Mouse (Mus musculus) embryonic facial prominence, embryonic 13.5 days (tissue): ENCODE measurements around the gene Olfr308. TPM values are rescaled to one million over a fixed set of nuclear protein-coding genes. Genes with fewer than 3 reads are reported as not detected.
"Not testable (repeated sequence)": the region's sequence is repeated elsewhere in the genome, so short reads cannot be mapped to it uniquely, and the experiment has no call there.

Experiments
- ATAC-seq: fragments of 200-750 bp; cut with Nextera tagmentation; 2 replicates; pipeline ENCODE4 v1.8.0; 2017; ENCODE audit warnings: low read depth; ENCODE audit not compliant: insufficient number of reproducible peaks, insufficient read depth, low FRiP score, low TSS enrichment
- H3K27ac ChIP-seq: fragments of 300-500 bp; sonication (generic); 2 replicates; pipeline ENCODE4 v1.5.1; 2015; ENCODE audit warnings: moderate library complexity, mild to moderate bottlenecking, inconsistent platforms
- H3K27me3 ChIP-seq: fragments of 300-500 bp; sonication (generic); 2 replicates; pipeline ENCODE4 v1.6.1; 2015; ENCODE audit warnings: mild to moderate bottlenecking, inconsistent platforms
- H3K36me3 ChIP-seq: fragments of 300-500 bp; sonication (generic); 2 replicates; pipeline ENCODE4 v1.6.1; 2015; ENCODE audit warnings: mild to moderate bottlenecking, inconsistent platforms
- H3K4me1 ChIP-seq: fragments of 300-500 bp; sonication (generic); 2 replicates; pipeline ENCODE4 v1.6.1; 2015; ENCODE audit warnings: inconsistent platforms
- H3K4me2 ChIP-seq: fragments of 300-500 bp; sonication (generic); 2 replicates; pipeline ENCODE4 v1.6.1; 2015; ENCODE audit warnings: moderate library complexity, mild to moderate bottlenecking, inconsistent platforms
- H3K4me3 ChIP-seq: fragments of 300-500 bp; sonication (generic); 2 replicates; pipeline ENCODE4 v1.5.1; 2015; ENCODE audit warnings: mild to moderate bottlenecking, inconsistent platforms
- H3K9ac ChIP-seq: fragments of 300-500 bp; sonication (generic); 2 replicates; pipeline ENCODE4 v1.6.1; 2015; ENCODE audit warnings: mild to moderate bottlenecking, inconsistent platforms
- H3K9me3 ChIP-seq: fragments of 300-500 bp; sonication (generic); 2 replicates; pipeline ENCODE4 v1.6.1; 2016; ENCODE audit warnings: inconsistent platforms
- WGBS: fragments of 180-500 bp; shearing (Covaris S2); methylation state at CpG from one replicate; pipeline ENCODE4 v1.1.7; 2015; ENCODE audit warnings: mixed read lengths; 5-methylcytosine and 5-hydroxymethylcytosine counted together
- microRNA-seq: library from miRNA; unstranded; fragments of <30 nt; microRNA quantifications from one replicate; pipeline ENCODE4, GENCODE M21; 2016
- polyA plus RNA-seq: library from polyadenylated mRNA; unstranded; fragments of >200 nt; fragmentation: Nextera tagmentation; extraction: Ambion mirVana; gene quantifications from 2 replicates; pipeline ENCODE4 v1.2.1, GENCODE M21; 2015

Olfr308 gene
- polyA plus RNA-seq: not detected in 2 replicates

DNA sequence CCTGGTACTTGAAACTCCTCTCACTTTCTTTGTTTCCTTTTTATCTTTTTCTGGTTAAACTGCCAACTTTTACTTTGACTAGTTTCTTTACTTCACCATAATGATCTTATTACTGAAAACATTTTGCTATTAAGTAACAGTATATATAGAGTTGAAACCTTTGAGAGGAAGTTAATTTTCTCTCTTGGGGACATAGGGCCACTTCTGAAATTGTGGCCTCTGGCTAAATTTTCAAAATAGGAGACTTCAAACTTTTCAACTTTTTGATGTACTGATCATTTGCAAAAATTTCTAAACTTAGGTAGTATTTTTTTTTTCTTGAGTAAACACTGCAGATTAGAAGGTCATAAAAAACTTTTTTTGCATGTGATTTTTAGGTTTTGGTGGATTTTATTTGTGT lies at the start of gene Olfr308:
Gene Olfr308 (minus strand): TSS at position 101 of the 400 bp plus-strand sequence.
- no peak within 1 kb of the TSS for H3K4me3 ChIP-seq
- H3K4me2 ChIP-seq: no peak within 1 kb of the TSS
- H3K9me3 ChIP-seq: no peaks in the 10 kb centered on the region
- H3K4me1 ChIP-seq: no peaks in the 10 kb centered on the region
- no peak within 1 kb of the TSS for H3K9ac ChIP-seq
- H3K36me3 ChIP-seq: no peaks in the 10 kb centered on the region
- no peaks in the 10 kb centered on the region for H3K27me3 ChIP-seq
- no peak for ATAC-seq
- no peak within 1 kb of the TSS for H3K27ac ChIP-seq

- no peak for ATAC-seq
Measured at GRCm38 (mm10) chr7:86366828-86367227, 41.4 kb upstream of the Olfr308 start, which contains the start of gene Olfr305. Gene Olfr305 (minus strand): TSS chr7:86366928.

DNA sequence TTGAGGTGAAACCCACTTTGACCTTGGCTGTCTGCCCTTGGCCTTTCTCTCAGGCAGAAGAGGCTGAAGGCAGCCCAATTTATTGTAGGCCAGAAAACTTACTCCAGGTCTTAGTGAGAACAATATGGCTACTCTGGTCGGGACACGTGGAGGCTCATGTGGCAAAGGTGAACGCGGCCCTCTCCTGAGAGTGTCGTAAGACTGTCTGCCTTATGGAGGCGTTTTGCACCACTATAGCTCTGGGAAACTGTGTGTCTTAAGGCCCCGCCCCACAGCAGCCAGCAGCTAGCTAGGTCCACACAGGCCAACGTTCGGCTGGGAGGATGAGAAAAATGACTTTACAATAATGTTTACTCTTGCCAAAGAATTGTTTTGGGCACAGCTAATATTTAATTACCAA lies 20.9 kb upstream of the Olfr308 start:
- H3K27me3 ChIP-seq, H3K4me1 ChIP-seq, H3K9me3 ChIP-seq, H3K27ac ChIP-seq, ATAC-seq, H3K4me3 ChIP-seq, H3K36me3 ChIP-seq, H3K9ac ChIP-seq, H3K4me2 ChIP-seq: not testable (repeated sequence)
- WGBS: 92% methylated on average over 9 of the region's 9 CpGs

More at GRCm38 (mm10) chr7:86366828-86367227, 41.4 kb upstream of the Olfr308 start, which contains the start of gene Olfr305:
- Histone ChIP-seq H3K27me3 (no peaks in the 10 kb centered on the region), H3K4me3 (no peak within 1 kb of the TSS), H3K9ac (no peak within 1 kb of the TSS), H3K27ac (no peak within 1 kb of the TSS), H3K4me2 (no peak within 1 kb of the TSS), H3K4me1 (no peaks in the 10 kb centered on the region), H3K9me3 (no peaks in the 10 kb centered on the region), H3K36me3 (no peaks in the 10 kb centered on the region)
- WGBS: 82% methylated on average over 1 of the region's 1 CpGs

DNA sequence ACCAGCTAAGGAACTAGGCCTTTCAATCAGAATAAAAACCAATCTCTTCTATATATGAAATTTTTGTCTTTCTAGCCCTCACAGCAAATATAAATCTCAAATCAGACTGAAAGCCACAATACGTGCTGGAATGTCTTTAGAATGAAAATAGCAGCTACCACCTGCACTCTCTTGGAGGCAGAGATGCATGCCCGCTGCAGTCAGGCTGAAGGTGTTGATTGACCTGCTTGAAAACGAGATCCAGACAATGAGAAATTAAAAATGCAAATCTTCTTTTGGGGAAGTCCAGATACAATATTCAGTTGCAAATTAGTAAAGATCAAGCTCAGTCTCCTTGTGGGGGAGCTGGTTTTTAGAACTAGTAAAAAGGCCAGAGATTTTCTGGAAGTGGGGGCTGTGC lies 18.8 kb upstream of the Olfr308 start:
- no peak overlapping the region for H3K4me3 ChIP-seq
- H3K9me3 ChIP-seq: 0 out of 2 replicates have a peak, but pooled peaks cover 4% of the 10 kb centered on the region
- no peak overlapping the region for H3K27ac ChIP-seq
- no peaks in the 10 kb centered on the region for H3K27me3 ChIP-seq
- no peaks in the 10 kb centered on the region for H3K36me3 ChIP-seq
- no peaks in the 10 kb centered on the region for H3K4me1 ChIP-seq
- no peak overlapping the region for H3K9ac ChIP-seq
- no peak overlapping the region for H3K4me2 ChIP-seq
- 64% methylated on average over 3 of the region's 3 CpGs for WGBS
- ATAC-seq: no peak

DNA sequence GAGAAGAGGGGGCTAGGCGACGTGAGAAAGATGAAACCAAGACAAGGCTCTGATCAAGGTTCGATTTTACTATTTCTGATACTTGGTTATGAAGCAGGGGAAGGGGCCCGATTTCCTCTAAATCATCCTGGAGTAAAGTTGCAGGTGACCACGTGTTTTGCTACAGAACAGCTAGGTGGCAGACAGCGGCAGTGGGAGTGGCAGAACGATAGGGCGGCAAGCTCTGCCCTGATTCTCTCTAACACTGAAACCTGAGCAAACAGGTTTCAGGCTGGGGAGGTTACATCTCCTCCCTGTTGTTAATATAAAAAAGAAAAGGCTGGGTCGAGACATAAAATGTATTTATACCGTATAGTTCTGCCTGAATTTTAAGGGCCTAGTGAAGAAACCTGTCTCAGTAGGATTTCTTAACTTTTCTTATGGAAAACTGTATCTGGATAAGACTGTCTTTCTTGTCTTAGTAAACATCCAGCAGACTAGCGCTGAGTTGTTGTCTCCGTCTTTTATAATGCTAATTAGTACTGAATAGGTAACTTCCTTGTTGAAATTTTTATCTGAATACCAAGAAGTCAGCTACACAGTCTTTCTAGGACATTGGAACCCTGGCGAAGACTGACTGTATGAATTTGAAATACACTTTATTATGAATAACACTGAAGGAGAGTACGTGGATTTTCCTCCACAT lies 17.6 kb upstream of the Olfr308 start:
- Histone ChIP-seq H3K9me3 (0 out of 2 replicates have a peak, but pooled peaks cover 3% of the 10 kb centered on the region), H3K27ac (no peak overlapping the region), H3K4me3 (no peak overlapping the region), H3K27me3 (no peaks in the 10 kb centered on the region), H3K4me2 (no peak overlapping the region), H3K9ac (no peak overlapping the region), H3K4me1 (no peaks in the 10 kb centered on the region), H3K36me3 (no peaks in the 10 kb centered on the region)
- WGBS: 76% methylated on average over 14 of the region's 14 CpGs
- no peak for ATAC-seq

DNA sequence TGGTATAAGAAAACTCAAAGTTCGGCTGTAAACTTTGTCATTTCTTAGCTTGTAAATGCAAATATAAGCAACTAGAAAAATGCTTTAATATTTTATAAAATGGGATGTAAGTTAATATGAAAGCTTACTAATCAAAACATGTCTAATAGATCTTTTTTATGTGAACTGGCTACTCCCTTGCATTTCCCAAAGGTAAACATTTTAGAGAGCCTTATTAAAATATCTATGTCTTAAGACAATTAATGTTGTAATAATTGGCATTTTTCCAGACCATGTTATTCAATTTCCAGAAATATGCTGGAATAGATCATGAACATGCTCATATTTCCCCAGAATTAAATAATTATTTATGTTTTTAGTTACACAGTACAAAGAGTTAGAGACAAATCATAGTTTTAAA lies 12.1 kb upstream of the Olfr308 start, which contains the start of gene Olfr307:
Gene Olfr307 (minus strand): TSS at position 101 of the 400 bp plus-strand sequence.
- Histone ChIP-seq H3K4me3 (no peak within 1 kb of the TSS), H3K4me2 (no peak within 1 kb of the TSS), H3K36me3 (no peaks in the 10 kb centered on the region), H3K27me3 (no peaks in the 10 kb centered on the region), H3K9me3 (no peaks in the 10 kb centered on the region), H3K27ac (no peak within 1 kb of the TSS), H3K9ac (no peak within 1 kb of the TSS), H3K4me1 (no peaks in the 10 kb centered on the region)
- WGBS: 74% methylated on average over 1 of the region's 1 CpGs
- no peak for ATAC-seq

- 88% methylated on average over 2 of the region's 2 CpGs for WGBS
- ATAC-seq: no peak
- no peaks in the 10 kb centered on the region for H3K4me1 ChIP-seq
- H3K27me3 ChIP-seq: no peaks in the 10 kb centered on the region
- no peaks in the 10 kb centered on the region for H3K9me3 ChIP-seq
- no peak overlapping the region for H3K4me3 ChIP-seq
- no peak overlapping the region for H3K4me2 ChIP-seq
- H3K9ac ChIP-seq: no peak overlapping the region
- H3K36me3 ChIP-seq: no peaks in the 10 kb centered on the region
- no peak overlapping the region for H3K27ac ChIP-seq
Measured at GRCm38 (mm10) chr7:86321323-86321722, 4.1 kb downstream of the Olfr308 start.

- H3K4me3 ChIP-seq: no peak within 1 kb of the TSS
- H3K4me2 ChIP-seq: no peak within 1 kb of the TSS
- H3K36me3 ChIP-seq: no peaks in the 10 kb centered on the region
Measured at GRCm38 (mm10) chr7:86313608-86314007, 11.8 kb downstream of the Olfr308 start, which contains the start of gene Olfr309. Gene Olfr309 (minus strand): TSS chr7:86313708.

DNA sequence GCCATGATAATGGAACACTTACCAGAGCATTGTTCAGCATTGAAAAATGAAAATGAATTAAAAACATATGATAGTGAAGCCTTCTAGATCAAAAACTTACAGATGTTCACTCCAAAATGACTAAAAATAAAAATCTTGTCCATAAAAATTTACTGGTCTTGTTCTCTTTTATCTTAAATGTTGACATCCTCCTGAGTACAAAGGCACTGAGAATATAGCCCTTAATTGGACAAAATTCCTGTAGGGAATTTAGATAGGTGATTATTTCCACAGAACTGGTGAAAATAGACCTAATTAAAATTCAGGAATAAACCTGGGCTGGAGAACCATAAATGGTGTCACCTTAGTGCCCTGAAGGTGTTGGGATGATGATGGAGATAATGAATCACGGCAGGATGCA lies 48.4 kb downstream of the Olfr308 start, which contains the start of gene Olfr310:
Gene Olfr310 (minus strand): TSS at position 101 of the 400 bp plus-strand sequence.
- no peaks in the 10 kb centered on the region for H3K4me1 ChIP-seq
- no peaks in the 10 kb centered on the region for H3K36me3 ChIP-seq
- 78% methylated on average over 1 of the region's 1 CpGs for WGBS
- no peak for ATAC-seq
- no peaks in the 10 kb centered on the region for H3K27me3 ChIP-seq
- no peaks in the 10 kb centered on the region for H3K9me3 ChIP-seq
- no peak within 1 kb of the TSS for H3K4me3 ChIP-seq
- no peak within 1 kb of the TSS for H3K4me2 ChIP-seq
- no peak within 1 kb of the TSS for H3K9ac ChIP-seq
- H3K27ac ChIP-seq: no peak within 1 kb of the TSS

More at GRCm38 (mm10) chr7:86313608-86314007, 11.8 kb downstream of the Olfr308 start, which contains the start of gene Olfr309:
- Histone ChIP-seq H3K4me1 (no peaks in the 10 kb centered on the region), H3K9me3 (no peaks in the 10 kb centered on the region), H3K9ac (no peak within 1 kb of the TSS), H3K27ac (no peak within 1 kb of the TSS), H3K27me3 (no peaks in the 10 kb centered on the region)
- 76% methylated on average over 2 of the region's 2 CpGs for WGBS
- no peak for ATAC-seq

Small RNA genes within 50 kb of the gene (microRNA-seq; reads per million reads assigned to microRNA genes)
- gene Gm23192: not detected

Other genes starting within 250 kb of the Olfr308 start
- gene Vmn2r75, start 153.9 kb downstream of the Olfr308 start, polyA plus RNA-seq: not detected in 2 replicates
- gene Vmn2r76, start 79.3 kb downstream of the Olfr308 start, polyA plus RNA-seq: not detected in 2 replicates
- gene Olfr310, start 48.5 kb downstream of the Olfr308 start, polyA plus RNA-seq: not detected in 2 replicates
- gene Olfr309, start 11.9 kb downstream of the Olfr308 start, polyA plus RNA-seq: not detected in 2 replicates
- gene Olfr307, start 12.0 kb upstream of the Olfr308 start, polyA plus RNA-seq: not detected in 2 replicates
- gene Olfr305, start 41.3 kb upstream of the Olfr308 start, polyA plus RNA-seq: not detected in 2 replicates
- gene Olfr304, start 61.0 kb upstream of the Olfr308 start, polyA plus RNA-seq: not detected in 2 replicates
- gene Olfr303, start 72.2 kb upstream of the Olfr308 start, polyA plus RNA-seq: not detected in 2 replicates
- gene Olfr301, start 78.2 kb upstream of the Olfr308 start, polyA plus RNA-seq: not detected in 2 replicates
- 0.06 TPM in 1 of 2 replicates, not detected in the other for gene Olfr299, start 134.3 kb upstream of the Olfr308 start, polyA plus RNA-seq
- not detected in 2 replicates for gene Olfr298, start 166.9 kb upstream of the Olfr308 start, polyA plus RNA-seq
- not detected in 2 replicates for gene Olfr297, start 194.3 kb upstream of the Olfr308 start, polyA plus RNA-seq